Mouse (Mus musculus) embryonic facial prominence, embryonic 10.5 days (tissue): ENCODE measurements around the gene Chtf18. TPM values are rescaled to one million over a fixed set of nuclear protein-coding genes. Genes with fewer than 3 reads are reported as not detected.
A peak's percentile ranks its signal among the peaks of the same experiment; 100 is the strongest.

Experiments used
- DNase-seq: peaks from one replicate; pipeline ENCODE4 v3.0.0-alpha.2; 2017; ENCODE audit warnings: low spot score
- H3K27ac ChIP-seq: fragments of 300-500 bp; sonication (generic); replicated peaks from 2 replicates; pipeline ENCODE4 v1.5.1; 2016; ENCODE audit warnings: mild to moderate bottlenecking
- H3K27me3 ChIP-seq: fragments of 300-500 bp; sonication (generic); replicated peaks from 2 replicates; pipeline ENCODE4 v1.6.1; 2016; ENCODE audit warnings: low read depth, mild to moderate bottlenecking; ENCODE audit not compliant: poor library complexity, severe bottlenecking
- H3K36me3 ChIP-seq: fragments of 300-500 bp; sonication (generic); replicated peaks from 2 replicates; pipeline ENCODE4 v1.6.1; 2016; ENCODE audit warnings: mild to moderate bottlenecking, moderate library complexity
- H3K4me1 ChIP-seq: fragments of 300-500 bp; sonication (generic); 2 replicates; pipeline ENCODE4 v1.6.1; 2016
- H3K4me3 ChIP-seq: fragments of 300-500 bp; sonication (generic); 2 replicates; pipeline ENCODE4 v1.5.1; 2016; ENCODE audit warnings: mild to moderate bottlenecking, moderate library complexity
- H3K9me3 ChIP-seq: fragments of 300-500 bp; sonication (generic); 2 replicates; pipeline ENCODE4 v1.6.1; 2016; ENCODE audit warnings: mild to moderate bottlenecking
- WGBS: fragments of 180-500 bp; shearing (Covaris S2); methylation state at CpG from one replicate; pipeline ENCODE4 v1.1.7; 2016; 5-methylcytosine and 5-hydroxymethylcytosine counted together
- polyA plus RNA-seq: library from polyadenylated mRNA; unstranded; fragments of >200 nt; fragmentation: Nextera tagmentation; extraction: Ambion mirVana; gene quantifications from 2 replicates; pipeline ENCODE4 v1.2.1, GENCODE M21; 2016

Chtf18 gene
- polyA plus RNA-seq, 1 experiment from 2014 or later: 60.7 TPM

- Histone ChIP-seq H3K36me3 (peaks cover 64% of the 10 kb centered on the region), H3K27me3 (no peaks in the 10 kb centered on the region), H3K27ac (no peak overlapping the region), H3K4me1 (peaks cover 32% of the 10 kb centered on the region), H3K4me3 (peak overlapping the region; percentile 83; the same call in 1 of the 2 replicates), H3K9me3 (no peaks in the 10 kb centered on the region)
- WGBS: 82% methylated on average over 6 of the region's 6 CpGs
- DNase-seq: no peak
These were observed 2.0 kb downstream of the Chtf18 start for GRCm38 (mm10) chr17:25725264-25725663.

GRCm38 (mm10) chr17:25723919-25724318 is 3.3 kb downstream of the Chtf18 start:
- peak; percentile 20 for DNase-seq
- H3K36me3 ChIP-seq: peaks cover 73% of the 10 kb centered on the region
- H3K27me3 ChIP-seq: peaks cover 5% of the 10 kb centered on the region
- H3K4me1 ChIP-seq: peaks cover 29% of the 10 kb centered on the region
- H3K4me3 ChIP-seq: 0 out of 2 replicates have a peak overlapping the region, but pooled peaks have one; percentile 23
- no peaks in the 10 kb centered on the region for H3K9me3 ChIP-seq
- H3K27ac ChIP-seq: no peak overlapping the region
- 81% methylated on average over 7 of the region's 7 CpGs for WGBS

- Histone ChIP-seq H3K9me3 (no peaks in the 10 kb centered on the region), H3K36me3 (peaks cover 73% of the 10 kb centered on the region), H3K4me3 (no peak overlapping the region), H3K27me3 (peaks cover 10% of the 10 kb centered on the region), H3K4me1 (peaks cover 25% of the 10 kb centered on the region), H3K27ac (no peak overlapping the region)
- no peak for DNase-seq
- 95% methylated on average over 19 of the region's 19 CpGs for WGBS
These were observed 3.7 kb downstream of the Chtf18 start for GRCm38 (mm10) chr17:25723470-25723869.

- Histone ChIP-seq H3K36me3 (peaks cover 75% of the 10 kb centered on the region), H3K27ac (no peak overlapping the region), H3K4me3 (no peak overlapping the region), H3K9me3 (no peaks in the 10 kb centered on the region), H3K27me3 (peaks cover 30% of the 10 kb centered on the region), H3K4me1 (peaks cover 29% of the 10 kb centered on the region)
- no peak for DNase-seq
- WGBS: 92% methylated on average over 5 of the region's 5 CpGs
These were observed 5.7 kb downstream of the Chtf18 start for GRCm38 (mm10) chr17:25721476-25721875.

GRCm38 (mm10) chr17:25717691-25718090 is 9.5 kb downstream of the Chtf18 start:
- Histone ChIP-seq H3K4me1 (peaks cover 26% of the 10 kb centered on the region), H3K36me3 (peaks cover 45% of the 10 kb centered on the region), H3K27me3 (peaks cover 46% of the 10 kb centered on the region), H3K4me3 (peak overlapping the region; percentile 58), H3K27ac (no peak overlapping the region), H3K9me3 (no peaks in the 10 kb centered on the region)
- no peak for DNase-seq
- 12% methylated on average over 6 of the region's 6 CpGs for WGBS

- Histone ChIP-seq H3K27me3 (peaks cover 46% of the 10 kb centered on the region), H3K4me1 (peaks cover 26% of the 10 kb centered on the region), H3K4me3 (peak within 1 kb of the TSS; percentile 58), H3K27ac (peak within 1 kb of the TSS; percentile 40; the same call in 1 of the 2 replicates), H3K36me3 (peaks cover 38% of the 10 kb centered on the region), H3K9me3 (no peaks in the 10 kb centered on the region)
- WGBS: 1% methylated on average over 45 of the region's 45 CpGs
- peak; percentile 63 for DNase-seq
These were observed 10.2 kb downstream of the Chtf18 start, which contains the start of gene Gng13 for GRCm38 (mm10) chr17:25716711-25717637. TSS of gene Gng13 (plus strand) at chr17:25717171.

- peaks cover 29% of the 10 kb centered on the region for H3K36me3 ChIP-seq
- peaks cover 46% of the 10 kb centered on the region for H3K27me3 ChIP-seq
- peak; percentile 24 for DNase-seq
- peaks cover 26% of the 10 kb centered on the region for H3K4me1 ChIP-seq
- H3K4me3 ChIP-seq: no peak overlapping the region
- H3K27ac ChIP-seq: no peak overlapping the region
- H3K9me3 ChIP-seq: no peaks in the 10 kb centered on the region
- 8% methylated on average over 6 of the region's 6 CpGs for WGBS
These were observed 11.1 kb downstream of the Chtf18 start for GRCm38 (mm10) chr17:25716130-25716529.

- Histone ChIP-seq H3K36me3 (peaks cover 24% of the 10 kb centered on the region), H3K27ac (no peak overlapping the region), H3K27me3 (peaks cover 46% of the 10 kb centered on the region), H3K4me1 (peaks cover 26% of the 10 kb centered on the region), H3K4me3 (no peak overlapping the region), H3K9me3 (no peaks in the 10 kb centered on the region)
- WGBS: 49% methylated on average over 3 of the region's 3 CpGs
- DNase-seq: no peak
These were observed 11.6 kb downstream of the Chtf18 start for GRCm38 (mm10) chr17:25715627-25716026.

GRCm38 (mm10) chr17:25711136-25711535 is 16.1 kb downstream of the Chtf18 start:
- no peak for DNase-seq
- Histone ChIP-seq H3K27me3 (peaks cover 12% of the 10 kb centered on the region), H3K4me3 (no peak overlapping the region), H3K9me3 (0 out of 2 replicates have a peak, but pooled peaks cover 2% of the 10 kb centered on the region), H3K4me1 (peaks cover 6% of the 10 kb centered on the region), H3K36me3 (no peaks in the 10 kb centered on the region), H3K27ac (no peak overlapping the region)
- 83% methylated on average over 4 of the region's 4 CpGs for WGBS

GRCm38 (mm10) chr17:25709994-25710393 is 17.2 kb downstream of the Chtf18 start:
- H3K4me1 ChIP-seq: no peaks in the 10 kb centered on the region
- no peak overlapping the region for H3K4me3 ChIP-seq
- no peak for DNase-seq
- WGBS: 93% methylated on average over 2 of the region's 2 CpGs
- 0 out of 2 replicates have a peak, but pooled peaks cover 2% of the 10 kb centered on the region for H3K9me3 ChIP-seq
- H3K27me3 ChIP-seq: peaks cover under 1% of the 10 kb centered on the region; the same call in 1 of the 2 replicates
- H3K27ac ChIP-seq: no peak overlapping the region
- no peaks in the 10 kb centered on the region for H3K36me3 ChIP-seq

GRCm38 (mm10) chr17:25700863-25701496 is 26.2 kb downstream of the Chtf18 start:
- H3K9me3 ChIP-seq: no peaks in the 10 kb centered on the region
- H3K27ac ChIP-seq: no peak overlapping the region
- 61% methylated on average over 9 of the region's 9 CpGs for WGBS
- H3K27me3 ChIP-seq: peaks cover 12% of the 10 kb centered on the region
- H3K36me3 ChIP-seq: no peaks in the 10 kb centered on the region
- no peak for DNase-seq
- H3K4me3 ChIP-seq: no peak overlapping the region
- peaks cover 14% of the 10 kb centered on the region for H3K4me1 ChIP-seq

GRCm38 (mm10) chr17:25698446-25698845 is 28.8 kb downstream of the Chtf18 start:
- Histone ChIP-seq H3K27ac (no peak overlapping the region), H3K36me3 (no peaks in the 10 kb centered on the region), H3K4me1 (peaks cover 14% of the 10 kb centered on the region), H3K9me3 (no peaks in the 10 kb centered on the region), H3K4me3 (no peak overlapping the region), H3K27me3 (peaks cover 12% of the 10 kb centered on the region)
- DNase-seq: peak; percentile 79
- WGBS: 10% methylated on average over 7 of the region's 7 CpGs
